Mouse (Mus musculus) neural tube, embryonic 15.5 days (tissue): ENCODE results near the gene 1500015O10Rik. TPM values are rescaled to one million over a fixed set of nuclear protein-coding genes. Genes with fewer than 3 reads are reported as not detected.

Experiments used
- ATAC-seq: fragments of 200-750 bp; cut with Nextera tagmentation; 2 replicates; pipeline ENCODE4 v1.8.0; 2017; ENCODE audit warnings: mild to moderate bottlenecking, moderate TSS enrichment, moderate library complexity; ENCODE audit not compliant: low FRiP score
- H3K27ac ChIP-seq: fragments of 300-500 bp; sonication (generic); replicated peaks from 2 replicates; pipeline ENCODE4 v1.5.1; 2015; ENCODE audit warnings: mild to moderate bottlenecking, inconsistent platforms
- H3K27me3 ChIP-seq: fragments of 300-500 bp; sonication (generic); replicated peaks from 2 replicates; pipeline ENCODE4 v1.6.1; 2015; ENCODE audit warnings: inconsistent platforms
- H3K36me3 ChIP-seq: fragments of 300-500 bp; sonication (generic); 2 replicates; pipeline ENCODE4 v1.6.1; 2015; ENCODE audit warnings: inconsistent platforms
- H3K4me1 ChIP-seq: fragments of 300-500 bp; sonication (generic); 2 replicates; pipeline ENCODE4 v1.6.1; 2015; ENCODE audit warnings: inconsistent platforms
- H3K4me2 ChIP-seq: fragments of 300-500 bp; sonication (generic); 2 replicates; pipeline ENCODE4 v1.6.1; 2015; ENCODE audit warnings: inconsistent platforms, mild to moderate bottlenecking, moderate library complexity
- H3K4me3 ChIP-seq: fragments of 300-500 bp; sonication (generic); replicated peaks from 2 replicates; pipeline ENCODE4 v1.5.1; 2015; ENCODE audit warnings: mild to moderate bottlenecking, inconsistent platforms
- H3K9ac ChIP-seq: fragments of 300-500 bp; sonication (generic); replicated peaks from 2 replicates; pipeline ENCODE4 v1.6.1; 2015; ENCODE audit warnings: mild to moderate bottlenecking, inconsistent platforms
- H3K9me3 ChIP-seq: fragments of 300-500 bp; sonication (generic); replicated peaks from 2 replicates; pipeline ENCODE4 v1.6.1; 2016; ENCODE audit warnings: inconsistent platforms
- WGBS: fragments of 180-500 bp; shearing (Covaris S2); methylation state at CpG from one replicate; pipeline ENCODE4 v1.1.7; 2015; ENCODE audit warnings: mixed read lengths; 5-methylcytosine and 5-hydroxymethylcytosine counted together
- polyA plus RNA-seq: library from polyadenylated mRNA; unstranded; fragments of >200 nt; fragmentation: Nextera tagmentation; extraction: Ambion mirVana; gene quantifications from 2 replicates; pipeline ENCODE4 v1.2.1, GENCODE M21; 2015

Gene 1500015O10Rik
- polyA plus RNA-seq, 1 experiment from 2014 or later, result 30.5 TPM

GRCm38 (mm10) chr1:43776106-43776505 lies 45.7 kb downstream of the 1500015O10Rik start:
- 96% methylated on average over 3 of the region's 3 CpGs for WGBS
- ATAC-seq, result no peak
- Histone ChIP-seq H3K27me3 (no peaks in the 10 kb centered on the region), H3K4me2 (no peak overlapping the region), H3K9ac (no peak overlapping the region), H3K36me3 (peaks cover 50% of the 10 kb centered on the region), H3K4me1 (no peaks in the 10 kb centered on the region), H3K27ac (no peak overlapping the region), H3K4me3 (no peak overlapping the region), H3K9me3 (no peaks in the 10 kb centered on the region)

GRCm38 (mm10) chr1:43781195-43781594 lies 50.8 kb downstream of the 1500015O10Rik start:
- no peak overlapping the region for H3K4me3 ChIP-seq
- no peak for ATAC-seq
- no peak overlapping the region for H3K9ac ChIP-seq
- H3K27me3 ChIP-seq, result no peaks in the 10 kb centered on the region
- peaks cover 27% of the 10 kb centered on the region for H3K36me3 ChIP-seq
- H3K4me1 ChIP-seq, result no peaks in the 10 kb centered on the region
- no peaks in the 10 kb centered on the region for H3K9me3 ChIP-seq
- 89% methylated on average over 2 of the region's 2 CpGs for WGBS
- no peak overlapping the region for H3K27ac ChIP-seq
- no peak overlapping the region for H3K4me2 ChIP-seq

GRCm38 (mm10) chr1:43781672-43782071 lies 51.3 kb downstream of the 1500015O10Rik start:
- 79% methylated on average over 3 of the region's 3 CpGs for WGBS
- Histone ChIP-seq H3K27ac (no peak overlapping the region), H3K9ac (no peak overlapping the region), H3K36me3 (peaks cover 28% of the 10 kb centered on the region), H3K9me3 (no peaks in the 10 kb centered on the region), H3K27me3 (no peaks in the 10 kb centered on the region), H3K4me2 (no peak overlapping the region), H3K4me1 (no peaks in the 10 kb centered on the region), H3K4me3 (no peak overlapping the region)
- ATAC-seq, result no peak

- WGBS, result 81% methylated on average over 3 of the region's 3 CpGs
- H3K4me1 ChIP-seq, result no peaks in the 10 kb centered on the region
- H3K36me3 ChIP-seq, result peaks cover 26% of the 10 kb centered on the region
- H3K4me3 ChIP-seq, result no peak overlapping the region
- ATAC-seq, result no peak
- H3K27ac ChIP-seq, result no peak overlapping the region
- H3K9me3 ChIP-seq, result no peaks in the 10 kb centered on the region
- no peak overlapping the region for H3K9ac ChIP-seq
- no peaks in the 10 kb centered on the region for H3K27me3 ChIP-seq
- H3K4me2 ChIP-seq, result no peak overlapping the region
Measured at GRCm38 (mm10) chr1:43782680-43783079, 52.3 kb downstream of the 1500015O10Rik start.

- Histone ChIP-seq H3K9ac (no peak overlapping the region), H3K4me3 (no peak overlapping the region), H3K4me1 (no peaks in the 10 kb centered on the region), H3K9me3 (no peaks in the 10 kb centered on the region), H3K36me3 (peaks cover 26% of the 10 kb centered on the region), H3K27me3 (no peaks in the 10 kb centered on the region), H3K27ac (no peak overlapping the region), H3K4me2 (no peak overlapping the region)
- 94% methylated on average over 3 of the region's 3 CpGs for WGBS
- ATAC-seq, result no peak
Measured at GRCm38 (mm10) chr1:43783186-43783585, 52.8 kb downstream of the 1500015O10Rik start.

GRCm38 (mm10) chr1:43785316-43785715 lies 54.9 kb downstream of the 1500015O10Rik start:
- no peak for ATAC-seq
- 90% methylated on average over 5 of the region's 5 CpGs for WGBS
- H3K27ac ChIP-seq, result no peak overlapping the region
- no peaks in the 10 kb centered on the region for H3K9me3 ChIP-seq
- H3K4me2 ChIP-seq, result no peak overlapping the region
- peaks cover 18% of the 10 kb centered on the region for H3K36me3 ChIP-seq
- H3K4me1 ChIP-seq, result no peaks in the 10 kb centered on the region
- no peak overlapping the region for H3K4me3 ChIP-seq
- H3K27me3 ChIP-seq, result no peaks in the 10 kb centered on the region
- no peak overlapping the region for H3K9ac ChIP-seq

- H3K4me3 ChIP-seq, result no peak overlapping the region
- peaks cover 18% of the 10 kb centered on the region for H3K36me3 ChIP-seq
- no peak overlapping the region for H3K27ac ChIP-seq
- ATAC-seq, result no peak
- H3K9me3 ChIP-seq, result no peaks in the 10 kb centered on the region
- no peaks in the 10 kb centered on the region for H3K27me3 ChIP-seq
- 93% methylated on average over 5 of the region's 5 CpGs for WGBS
- H3K4me2 ChIP-seq, result no peak overlapping the region
- no peaks in the 10 kb centered on the region for H3K4me1 ChIP-seq
- no peak overlapping the region for H3K9ac ChIP-seq
Measured at GRCm38 (mm10) chr1:43786711-43787110, 56.3 kb downstream of the 1500015O10Rik start.

GRCm38 (mm10) chr1:43789765-43790164 lies 59.4 kb downstream of the 1500015O10Rik start:
- Histone ChIP-seq H3K9ac (no peak overlapping the region), H3K36me3 (peaks cover 18% of the 10 kb centered on the region), H3K9me3 (no peaks in the 10 kb centered on the region), H3K27me3 (no peaks in the 10 kb centered on the region), H3K4me2 (no peak overlapping the region), H3K27ac (no peak overlapping the region), H3K4me3 (no peak overlapping the region), H3K4me1 (no peaks in the 10 kb centered on the region)
- 79% methylated on average over 2 of the region's 2 CpGs for WGBS
- no peak for ATAC-seq

Other genes with a start within 250 kb of the 1500015O10Rik start
- gene Uxs1, start 97.2 kb downstream of the 1500015O10Rik start, polyA plus RNA-seq, result 18.7 and 21.9 TPM in 2 replicates
- gene Tpp2, start 203.0 kb downstream of the 1500015O10Rik start, polyA plus RNA-seq, result 60.4 and 60.6 TPM in 2 replicates